In genomic region chr5:30944956-30945781, GRCm38 (mm10) we compare ENCODE assay signal across 8 mouse cellular contexts. TPM values are rescaled to one million over a fixed set of nuclear protein-coding genes. Genes with fewer than 3 reads are reported as not detected.
DNase-seq lines count a peak whose midpoint lies in the region; ATAC-seq and TF ChIP-seq lines count a peak whose summit lies in the region.

Gene Cgref1, minus strand, starts transcription at chr5:30945591.

- 12% methylated on average over 44 of the region's 44 CpGs for WGBS in bone marrow, adult 2 months
- WGBS in forebrain, embryonic 10.5 days = 5% methylated on average over 44 of the region's 44 CpGs
- 9% methylated on average over 44 of the region's 44 CpGs for WGBS in liver, embryonic 16.5 days (ENCODE audit: insufficient replicate concordance)
- 4% methylated on average over 44 of the region's 44 CpGs for WGBS in neural tube, embryonic 14.5 days

- no peak within 1 kb of the TSS for H3K4me3 ChIP-seq in bone marrow, adult 2 months (replicated peaks; ENCODE audit: control insufficient read depth, low read depth, low read length)
- H3K4me3 ChIP-seq in forebrain, embryonic 10.5 days = peak within 1 kb of the TSS; percentile 68
- peak within 1 kb of the TSS; percentile 51 for H3K4me3 ChIP-seq in liver, embryonic 16.5 days (ENCODE audit: low read depth, low read length)
- H3K4me3 ChIP-seq in neural tube, embryonic 14.5 days (ENCODE audit: low read depth, low read length) = peak within 1 kb of the TSS; percentile 48

- H3K9me3 ChIP-seq in forebrain, embryonic 10.5 days = no peaks in the 10 kb centered on the region
- H3K9me3 ChIP-seq in liver, embryonic 16.5 days (replicated peaks; ENCODE audit: control insufficient read depth, low read length) = no peaks in the 10 kb centered on the region
- no peaks in the 10 kb centered on the region for H3K9me3 ChIP-seq in neural tube, embryonic 14.5 days (ENCODE audit: control insufficient read depth, low read length)

- peaks cover 1% of the 10 kb centered on the region for H3K4me1 ChIP-seq in bone marrow, adult 2 months (ENCODE audit: control insufficient read depth, insufficient read depth, low read length)
- H3K4me1 ChIP-seq in forebrain, embryonic 10.5 days = peaks cover 35% of the 10 kb centered on the region
- peaks cover 12% of the 10 kb centered on the region for H3K4me1 ChIP-seq in liver, embryonic 16.5 days (ENCODE audit: control insufficient read depth, low read depth, low read length)
- H3K4me1 ChIP-seq in neural tube, embryonic 14.5 days (ENCODE audit: control insufficient read depth, insufficient read depth, low read length) = 0 out of 2 replicates have a peak, but pooled peaks cover 3% of the 10 kb centered on the region

- H3K4me2 ChIP-seq in liver, embryonic 16.5 days (ENCODE audit: low read depth, low read length) = peak within 1 kb of the TSS; percentile 59
- H3K4me2 ChIP-seq in neural tube, embryonic 14.5 days (ENCODE audit: low read depth, low read length) = peak within 1 kb of the TSS; percentile 85

- ATAC-seq in CD4-positive, CD25-positive, alpha-beta regulatory T cell, adult 4 months = peak; percentile 16
- ATAC-seq in liver, embryonic 16.5 days (ENCODE audit: low read depth) = peak; percentile 50
- peak; percentile 72 for ATAC-seq in neural tube, embryonic 14.5 days (ENCODE audit: low read depth)

- no peaks in the 10 kb centered on the region for H3K36me3 ChIP-seq in forebrain, embryonic 10.5 days (replicated peaks)
- no peaks in the 10 kb centered on the region for H3K36me3 ChIP-seq in liver, embryonic 16.5 days (ENCODE audit: control insufficient read depth, insufficient read depth)
- no peaks in the 10 kb centered on the region for H3K36me3 ChIP-seq in neural tube, embryonic 14.5 days (ENCODE audit: control insufficient read depth, insufficient read depth, low read length)

- H3K27ac ChIP-seq in bone marrow, adult 2 months (ENCODE audit: control insufficient read depth, insufficient read depth, low read depth, low read length, poor library complexity) = no peak within 1 kb of the TSS
- peak within 1 kb of the TSS; percentile 84 for H3K27ac ChIP-seq in forebrain, embryonic 10.5 days
- H3K27ac ChIP-seq in liver, embryonic 16.5 days (ENCODE audit: low read length) = no peak within 1 kb of the TSS
- no peak within 1 kb of the TSS for H3K27ac ChIP-seq in neural tube, embryonic 14.5 days (ENCODE audit: low read depth, low read length)

- H3K27me3 ChIP-seq in forebrain, embryonic 10.5 days (ENCODE audit: poor library complexity, severe bottlenecking) = peaks cover 50% of the 10 kb centered on the region
- peaks cover 15% of the 10 kb centered on the region for H3K27me3 ChIP-seq in liver, embryonic 16.5 days (ENCODE audit: control insufficient read depth, insufficient read depth, low read depth, low read length)
- no peaks in the 10 kb centered on the region for H3K27me3 ChIP-seq in neural tube, embryonic 14.5 days (ENCODE audit: control insufficient read depth, insufficient read depth, low read length)

- peak within 1 kb of the TSS; percentile 37; the same call in 1 of the 2 replicates for H3K9ac ChIP-seq in liver, embryonic 16.5 days (ENCODE audit: low read depth, low read length)
- peak within 1 kb of the TSS; percentile 77 for H3K9ac ChIP-seq in neural tube, embryonic 14.5 days (replicated peaks; ENCODE audit: low read depth, low read length)

- peak; percentile 14; the same call in 1 of the 2 replicates for TF ChIP-seq CTCF in bone marrow, adult 2 months (IDR thresholded peaks at IDR 0.05; ENCODE audit: control insufficient read depth, insufficient read depth, low read length)

- DNase-seq in forebrain, embryonic 10.5 days (ENCODE audit: extremely low spot score, low spot score) = peak; percentile 59
- peak; percentile 47 to 59 for DNase-seq in heart, postnatal 36 days
- peak; percentile 55 to 73 for DNase-seq in layer of hippocampus, adult 18-20 months (ENCODE audit: low spot score in 2 of 2)
- peak; percentile 52 to 66 for DNase-seq in urinary bladder, postnatal 36 days (ENCODE audit: low spot score in 2 of 2)

- TF ChIP-seq POLR2A in bone marrow, adult 2 months (IDR thresholded peaks at IDR 0.05; ENCODE audit: borderline replicate concordance, control insufficient read depth, low read depth, low read length) = no peak

- intact Hi-C loops in heart, postnatal 36 days (cut with DNase I) = no loop called here

RNA-seq across cellular contexts. Expression of gene Cgref1, which starts in this region (rescaled TPM):
- 1 to 10 TPM in 1 of 2 experiments, not detected in 1; 1.7 TPM for polyA plus RNA-seq in CD4-positive, CD25-positive, alpha-beta regulatory T cell, adult 4 months (2017; shearing (Covaris generic))
- 1.0 TPM in 1 of 2 replicates, not detected in the other for polyA plus RNA-seq in bone marrow, adult 2 months (2011; ENCODE audit: insufficient read depth, insufficient read length, low replicate concordance, missing spikeins)
- 4.8 and 5.0 TPM in 2 replicates for polyA plus RNA-seq in forebrain, embryonic 10.5 days (2016; fragmentation: Nextera tagmentation; extraction: Ambion mirVana)
- total RNA-seq in heart, postnatal 36 days (2021) = under 1 TPM; 0.70 to 0.89 TPM
- total RNA-seq in layer of hippocampus, adult 18-20 months (2021) = 10 to 100 TPM; 15.0 to 16.2 TPM
- 3.1 and 3.2 TPM in 2 replicates for polyA plus RNA-seq in liver, embryonic 16.5 days (2015; fragmentation: Nextera tagmentation; extraction: Ambion mirVana)
- polyA plus RNA-seq in neural tube, embryonic 14.5 days (2014; fragmentation: Nextera tagmentation; extraction: Ambion mirVana) = 60.9 and 76.4 TPM in 2 replicates

Comparison
In these comparisons a context has a peak if more than half of its experiments do, and no peak if none do; other contexts are left out.
1. RNA of gene Cgref1 (total RNA-seq): 15.0 to 16.2 TPM in layer of hippocampus, adult 18-20 months; 0.70 to 0.89 TPM in heart, postnatal 36 days; every median in the first group is over 4 times any median in the second.
2. RNA of gene Cgref1 (polyA plus RNA-seq): 60.9 to 76.4 TPM in neural tube, embryonic 14.5 days; 4.8 to 5.0 TPM in forebrain, embryonic 10.5 days, 3.1 to 3.2 TPM in liver, embryonic 16.5 days, 1.7 TPM in CD4-positive, CD25-positive, alpha-beta regulatory T cell, adult 4 months and 1.0 TPM in bone marrow, adult 2 months; every median in the first group is over 10 times any median in the second.
3. Peak in DNase-seq in heart, postnatal 36 days; RNA of the gene not detected or under 1 TPM.
4. ATAC-seq: peak in every context shown above with its lines; median percentile 72 in neural tube, embryonic 14.5 days; 50 in liver, embryonic 16.5 days; 16 in CD4-positive, CD25-positive, alpha-beta regulatory T cell, adult 4 months.
5. Peak in every context shown above with its lines, with median percentiles within 50 percentile points of each other: DNase-seq.